Mouse (Mus musculus) stomach, postnatal 0 days (tissue): ENCODE results near the gene Peak1.

Source experiments
- CTCF ChIP-seq: IDR thresholded peaks from 2 replicates; pipeline ENCODE4 v1.5.1; 2016; ENCODE audit warnings: antibody characterized with exemption, low read depth, mild to moderate bottlenecking, moderate library complexity
- EP300 ChIP-seq: optimal IDR thresholded peaks from 2 replicates; pipeline ENCODE3; 2016; ENCODE audit warnings: antibody characterized with exemption

DNA sequence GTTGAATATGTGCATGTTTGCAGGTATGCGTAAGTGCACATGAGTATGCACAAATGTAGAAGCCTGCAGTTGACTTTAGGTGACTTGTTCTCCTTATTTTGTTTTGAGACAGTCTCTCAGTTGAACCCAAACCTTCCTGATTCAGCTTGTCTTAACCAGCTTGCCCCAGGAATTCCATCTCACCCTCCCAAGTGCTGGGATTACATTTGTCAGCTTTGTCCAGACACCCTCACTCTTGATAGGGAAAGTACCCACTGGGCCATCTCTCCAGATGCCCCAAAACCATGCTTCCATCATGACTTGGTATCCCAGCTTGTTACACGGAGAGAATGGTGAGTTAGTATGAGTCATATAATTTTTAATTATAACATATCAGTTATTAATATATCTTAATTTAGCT is 45.2 kb upstream of the Peak1 start:
- TF ChIP-seq CTCF: no peak
- TF ChIP-seq EP300: no peak
